Mouse (Mus musculus) cerebellum, adult 2 months (tissue): ENCODE data around the gene Sprtn. TPM values are rescaled to one million over a fixed set of nuclear protein-coding genes. Genes with fewer than 3 reads are reported as not detected.

Experiments
- DNase-seq, 2 experiments: peaks; one replicate each; pipeline ENCODE4 v3.0.0; 2021
- H3K27ac ChIP-seq: fragments of 200-500 bp; 2 replicates; pipeline ENCODE4 v1.5.1; 2012; ENCODE audit warnings: low read length, control low read depth, inconsistent platforms; ENCODE audit not compliant: insufficient read depth
- H3K27me3 ChIP-seq: fragments of 200-500 bp; 2 replicates; pipeline ENCODE4 v1.6.1; 2012; ENCODE audit warnings: inconsistent platforms, mild to moderate bottlenecking, low read length, moderate library complexity; ENCODE audit not compliant: control insufficient read depth, insufficient read depth
- H3K4me1 ChIP-seq: fragments of 200-500 bp; 2 replicates; pipeline ENCODE4 v1.6.1; 2011; ENCODE audit warnings: low read length; ENCODE audit not compliant: control insufficient read depth, insufficient read depth
- H3K4me3 ChIP-seq: fragments of 200-500 bp; replicated peaks from 2 replicates; pipeline ENCODE3; 2011; ENCODE audit warnings: mild to moderate bottlenecking, low read depth, low read length, control low read depth; ENCODE audit not compliant: insufficient read depth
- CTCF ChIP-seq: fragments of 200-500 bp; IDR thresholded peaks from 2 replicates; pipeline ENCODE4 v1.5.1; 2011; ENCODE audit warnings: low read depth, mild to moderate bottlenecking, control low read depth, low read length, moderate library complexity, borderline replicate concordance; ENCODE audit not compliant: insufficient read depth
- POLR2A ChIP-seq: fragments of 200-500 bp; IDR thresholded peaks from 2 replicates; pipeline ENCODE4 v1.6.1; 2011; ENCODE audit warnings: low read length, control low read depth, borderline replicate concordance; ENCODE audit not compliant: insufficient read depth
- WGBS: fragments of 180-500 bp; shearing (Covaris S2); methylation state at CpG from one replicate; pipeline ENCODE4 v1.1.7; 2018; 5-methylcytosine and 5-hydroxymethylcytosine counted together
- polyA plus RNA-seq: library from polyadenylated mRNA; depleted of rRNA; stranded (reverse); fragments of >200 nt; gene quantifications from 2 replicates; pipeline ENCODE4 v1.2.3, GENCODE M21; 2012

Sprtn gene
- polyA plus RNA-seq, 1 experiment, result 19.5 TPM

DNA sequence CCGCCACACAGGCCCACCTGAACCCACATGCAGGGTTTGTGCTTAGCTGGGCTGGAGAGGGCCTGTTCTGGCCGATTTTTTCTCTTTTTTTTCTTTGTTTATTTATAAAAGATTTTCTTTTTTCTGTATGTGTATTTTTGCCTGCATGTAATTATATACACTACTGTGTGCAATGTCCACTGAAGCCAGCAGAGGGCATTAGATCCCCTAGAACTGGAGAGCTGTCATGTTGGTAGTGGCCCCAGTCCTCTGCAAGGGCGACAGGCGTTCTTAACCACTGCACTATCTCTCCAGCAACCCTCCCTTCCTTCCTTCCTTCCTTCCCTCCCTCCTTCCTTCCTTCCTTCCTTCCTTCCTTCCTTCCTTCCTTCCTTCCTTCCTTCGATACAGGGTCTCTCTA is 9.3 kb upstream of the Sprtn start:
- Histone ChIP-seq H3K4me1 (no peaks in the 10 kb centered on the region), H3K4me3 (no peak overlapping the region), H3K27me3 (no peaks in the 10 kb centered on the region), H3K27ac (no peak overlapping the region)
- TF ChIP-seq POLR2A, result no peak
- TF ChIP-seq CTCF, result 0 out of 2 replicates have a peak, but pooled peaks have one; percentile 18
- no peak for DNase-seq
- 98% methylated on average over 5 of the region's 5 CpGs for WGBS

DNA sequence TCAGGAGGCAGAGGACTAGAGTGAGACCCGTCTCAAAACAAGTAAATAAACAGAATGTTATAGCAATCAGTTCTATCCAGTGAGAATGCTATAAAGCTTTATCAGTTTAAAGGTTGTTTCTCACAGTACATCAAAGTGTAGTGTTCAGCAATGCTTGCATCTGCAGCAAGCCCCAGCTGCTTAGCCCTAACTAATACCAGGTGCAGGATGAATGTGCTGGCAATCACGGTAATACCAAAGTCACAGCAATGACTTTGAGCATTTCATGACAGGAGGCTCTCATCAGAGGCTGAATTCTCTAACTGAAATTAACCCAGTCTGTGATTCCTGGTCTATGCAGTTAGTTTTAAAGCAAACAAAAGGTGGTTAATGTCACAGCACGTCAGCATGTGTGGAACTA is 5.1 kb upstream of the Sprtn start:
- no peak overlapping the region for H3K27ac ChIP-seq
- 61% methylated on average over 3 of the region's 3 CpGs for WGBS
- no peak for DNase-seq
- no peaks in the 10 kb centered on the region for H3K27me3 ChIP-seq
- H3K4me3 ChIP-seq, result no peak overlapping the region
- no peak for TF ChIP-seq CTCF
- no peak for TF ChIP-seq POLR2A
- peaks cover 14% of the 10 kb centered on the region for H3K4me1 ChIP-seq

DNA sequence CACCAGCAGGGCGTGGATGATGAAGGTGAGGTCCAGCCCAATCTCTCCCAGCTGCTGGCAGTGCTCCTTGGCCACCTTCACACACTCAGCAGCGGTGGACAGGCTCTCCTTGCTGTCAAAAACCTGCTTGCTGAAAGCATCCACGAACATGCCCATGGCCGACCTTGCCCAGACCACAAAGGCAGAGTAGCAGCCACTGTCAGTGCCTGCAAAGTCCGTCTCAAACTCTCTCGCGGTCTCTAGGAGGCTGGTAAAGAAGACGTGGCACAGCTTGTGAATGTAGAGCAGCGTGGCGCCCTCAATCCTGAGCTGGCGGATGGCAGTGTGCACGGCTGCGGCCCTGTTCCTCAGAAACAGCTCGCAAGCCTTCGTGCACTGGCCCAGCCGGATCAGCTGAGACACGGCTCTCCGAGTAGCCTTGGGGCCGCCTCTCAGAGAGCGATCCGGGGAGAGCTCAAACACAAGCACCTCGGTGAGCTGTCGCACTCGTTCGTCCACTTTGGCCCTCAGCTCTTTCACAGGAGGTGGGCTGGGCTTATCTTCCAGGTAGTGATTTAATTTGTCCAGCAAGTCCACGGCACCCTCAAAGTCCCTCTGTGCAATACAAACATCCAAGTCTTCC is 1.6 kb upstream of the Sprtn start:
- Histone ChIP-seq H3K27me3 (no peaks in the 10 kb centered on the region), H3K27ac (0 out of 2 replicates have a peak overlapping the region, but pooled peaks have one; percentile 6), H3K4me3 (peak overlapping the region; percentile 67), H3K4me1 (peaks cover 19% of the 10 kb centered on the region)
- WGBS, result 57% methylated on average over 26 of the region's 26 CpGs
- TF ChIP-seq POLR2A (no peak), CTCF (no peak)
- no peak for DNase-seq

DNA sequence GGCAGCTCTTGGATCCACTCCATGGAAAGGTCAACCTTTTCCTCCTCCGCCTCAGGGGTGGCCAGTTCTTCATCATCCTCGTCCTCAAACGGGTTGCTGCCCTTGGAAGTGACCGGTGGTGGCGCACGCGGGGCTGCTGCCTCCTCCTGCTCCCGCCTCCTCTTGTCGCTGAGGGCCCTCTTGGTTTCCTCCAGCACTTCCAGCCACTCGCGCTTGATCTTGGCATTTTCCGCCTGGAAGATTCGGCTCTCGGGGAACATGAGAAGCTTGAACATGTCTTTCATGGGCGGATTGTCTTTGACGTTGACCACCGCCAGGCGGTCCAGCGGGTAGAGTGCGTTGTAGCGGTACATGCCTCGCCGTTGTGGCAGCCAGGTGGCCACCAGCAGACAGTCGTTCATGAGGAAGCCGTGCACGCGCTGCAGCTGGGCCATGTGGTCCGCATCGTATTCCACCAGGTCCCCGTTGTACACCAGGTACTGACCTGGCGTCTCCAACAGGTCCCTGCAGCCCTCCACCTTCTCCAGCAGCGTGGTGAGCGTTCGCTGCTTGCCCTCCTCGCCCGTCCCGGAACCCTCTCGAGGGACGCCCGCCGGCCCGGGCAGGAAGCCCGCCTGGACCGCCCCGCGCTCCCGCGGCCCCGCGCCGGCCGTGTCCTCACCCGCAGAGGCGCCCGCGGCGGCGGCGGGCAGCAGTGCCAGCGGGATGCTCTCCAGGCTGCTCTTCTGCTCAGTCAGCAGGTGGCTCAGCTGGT is 877 bp upstream of the Sprtn start:
- Histone ChIP-seq H3K27me3 (no peaks in the 10 kb centered on the region), H3K4me1 (peaks cover 19% of the 10 kb centered on the region), H3K27ac (peak overlapping the region; percentile 57), H3K4me3 (peak overlapping the region; percentile 67)
- under 1% methylated on average over 55 of the region's 60 CpGs for WGBS
- peak; percentile 81 to 83 for DNase-seq
- TF ChIP-seq CTCF (peak; percentile 63; the same call in 1 of the 2 replicates), POLR2A (0 out of 2 replicates have a peak, but pooled peaks have one; percentile 13)

DNA sequence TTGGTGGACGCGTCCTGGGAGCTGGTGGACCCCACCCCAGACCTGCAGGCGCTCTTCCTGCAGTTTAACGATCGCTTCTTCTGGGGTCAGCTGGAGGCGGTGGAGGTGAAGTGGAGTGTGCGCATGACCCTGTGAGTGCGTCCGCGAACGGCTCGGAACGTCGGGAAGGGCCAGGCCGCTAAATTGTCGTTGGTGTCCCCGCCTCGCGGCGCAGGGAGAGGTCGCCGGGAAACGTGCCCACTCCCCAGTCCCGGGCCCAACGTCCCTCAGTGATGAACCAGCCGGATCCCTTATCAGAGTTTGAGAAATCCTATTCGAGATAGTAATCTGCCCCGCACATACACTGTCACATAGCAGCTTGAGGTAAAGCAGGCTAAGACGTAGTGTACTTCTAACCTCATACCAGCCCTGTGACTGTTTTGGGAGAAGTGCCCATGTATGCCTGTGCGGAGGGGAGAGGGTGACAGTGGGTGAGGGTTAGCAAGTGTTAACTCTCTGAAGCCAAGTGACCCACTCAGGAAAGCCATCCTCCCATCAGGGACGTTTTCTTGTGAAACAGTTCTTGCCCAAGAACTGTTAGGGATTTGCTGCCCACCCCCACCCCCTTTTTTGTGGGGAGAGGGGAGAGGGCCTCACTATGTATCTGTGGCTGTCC is 692 bp downstream of the Sprtn start:
- TF ChIP-seq POLR2A (no peak), CTCF (no peak)
- peaks cover 22% of the 10 kb centered on the region for H3K4me1 ChIP-seq
- WGBS, result 3% methylated on average over 31 of the region's 31 CpGs
- no peak for DNase-seq
- H3K4me3 ChIP-seq, result peak overlapping the region; percentile 74
- H3K27me3 ChIP-seq, result no peaks in the 10 kb centered on the region
- no peak overlapping the region for H3K27ac ChIP-seq

DNA sequence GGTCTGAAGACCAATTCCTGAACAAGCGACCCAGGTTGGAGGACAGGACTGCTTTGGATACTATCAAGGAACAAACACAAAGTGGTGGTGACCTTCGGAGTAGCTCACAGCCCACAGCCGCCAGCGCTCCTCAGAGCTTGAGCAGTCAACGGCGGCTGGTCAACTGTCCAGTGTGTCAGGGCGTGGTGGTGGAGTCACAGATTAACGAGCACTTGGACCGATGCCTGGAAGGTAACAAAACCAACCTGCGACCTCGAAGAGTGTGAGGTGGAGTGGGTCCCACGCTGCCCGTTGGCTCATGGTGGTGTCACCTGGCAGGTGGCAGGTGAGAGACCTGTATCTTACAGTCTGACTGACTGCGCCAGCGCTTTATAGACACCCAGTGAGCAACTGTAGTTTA is 5.5 kb downstream of the Sprtn start:
- Histone ChIP-seq H3K27me3 (no peaks in the 10 kb centered on the region), H3K27ac (no peak overlapping the region), H3K4me3 (no peak overlapping the region), H3K4me1 (peaks cover 17% of the 10 kb centered on the region; the same call in 1 of the 2 replicates)
- DNase-seq, result no peak
- TF ChIP-seq CTCF (no peak), POLR2A (no peak)
- 88% methylated on average over 15 of the region's 15 CpGs for WGBS

DNA sequence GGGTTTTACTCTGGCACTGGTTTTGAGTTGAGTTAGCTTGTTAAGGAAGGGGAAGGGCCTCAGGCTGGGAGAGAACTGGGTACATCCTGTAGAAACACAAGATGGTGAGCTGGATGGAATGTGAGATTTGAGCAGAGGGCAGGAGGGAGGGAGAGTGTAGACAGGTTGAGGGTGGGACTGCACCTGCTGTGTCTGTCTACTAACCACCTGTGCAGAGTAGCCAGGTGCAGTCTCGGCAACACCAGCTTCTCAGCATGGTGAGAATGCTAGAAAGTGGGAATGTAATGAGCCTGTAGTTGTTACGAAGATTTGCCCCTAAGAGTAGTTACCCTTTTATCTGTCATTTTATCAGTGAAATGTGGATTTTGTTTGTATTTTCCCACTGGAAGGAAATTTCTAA is 7.8 kb downstream of the Sprtn start:
- Histone ChIP-seq H3K4me1 (peaks cover 23% of the 10 kb centered on the region), H3K4me3 (no peak overlapping the region), H3K27me3 (no peaks in the 10 kb centered on the region), H3K27ac (no peak overlapping the region)
- DNase-seq, result no peak
- TF ChIP-seq CTCF (no peak), POLR2A (no peak)
- 35% methylated on average over 2 of the region's 2 CpGs for WGBS

DNA sequence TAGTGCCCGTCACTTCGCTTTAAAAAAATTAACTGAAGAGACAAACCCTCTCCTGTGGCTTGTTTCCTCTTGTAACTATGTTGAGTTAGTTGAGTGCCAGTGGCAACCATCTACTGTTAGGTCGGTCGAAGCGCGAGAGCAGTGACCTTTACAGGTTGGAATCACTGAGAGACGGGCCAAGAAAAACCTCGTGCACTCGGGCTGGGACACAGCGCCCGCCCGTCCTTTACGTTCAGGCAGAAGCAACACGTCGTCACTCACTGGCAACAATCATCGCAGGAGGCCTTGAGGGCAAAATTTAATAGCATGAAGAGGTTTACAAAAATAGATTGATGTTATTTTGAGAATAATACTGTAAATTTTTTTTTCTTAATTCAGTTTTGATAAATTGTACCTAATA is 12.2 kb downstream of the Sprtn start:
- no peaks in the 10 kb centered on the region for H3K27me3 ChIP-seq
- TF ChIP-seq CTCF (no peak), POLR2A (no peak)
- peaks cover 39% of the 10 kb centered on the region for H3K4me1 ChIP-seq
- 24% methylated on average over 16 of the region's 16 CpGs for WGBS
- H3K27ac ChIP-seq, result peak overlapping the region; percentile 32; the same call in 1 of the 2 replicates
- peak in 1 of 2 experiments; percentile 48 for DNase-seq
- H3K4me3 ChIP-seq, result no peak overlapping the region
